Mouse (Mus musculus): ENCODE data around the gene Efcc1. TPM values are rescaled to one million over a fixed set of nuclear protein-coding genes. Genes with fewer than 3 reads are reported as not detected.

The Efcc1 gene
- polyA plus RNA-seq, 1 experiment from 2014 or later: 8.0 TPM

DNA sequence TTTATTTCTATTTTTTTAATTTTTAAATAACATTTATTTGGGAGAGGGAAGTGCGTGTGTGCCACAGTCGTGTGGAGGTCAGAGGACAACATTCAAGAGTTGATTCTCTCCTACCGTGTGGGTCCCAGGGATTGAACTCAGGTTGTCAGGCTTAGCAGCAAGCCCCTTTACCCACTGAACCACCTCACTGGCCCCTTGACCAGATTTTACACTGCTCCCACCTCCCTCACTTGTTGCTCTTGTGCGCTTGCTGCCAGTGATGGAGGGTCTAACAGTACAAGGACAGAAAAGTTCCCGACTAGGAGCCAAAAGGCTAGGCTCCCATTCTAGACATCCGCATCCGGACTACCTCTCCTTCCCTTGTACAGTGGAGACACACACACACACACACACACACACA, 74.8 kb downstream of the Efcc1 start:
- no peak for DNase-seq (ENCODE audit: low spot score)
- Histone ChIP-seq H3K4me2 (replicated peaks) (no peak overlapping the region), H3K27me3 (ENCODE audit: control insufficient read depth, insufficient read depth, low read length) (no peaks in the 10 kb centered on the region), H3K36me3 (replicated peaks; ENCODE audit: control insufficient read depth, insufficient read depth) (0 out of 2 replicates have a peak, but pooled peaks cover 4% of the 10 kb centered on the region), H3K4me3 (replicated peaks; ENCODE audit: low read length) (no peak overlapping the region), H3K27ac (no peak overlapping the region), H3K4me1 (replicated peaks; ENCODE audit: control insufficient read depth, insufficient read depth, low read length) (peaks cover 3% of the 10 kb centered on the region; the same call in 1 of the 2 replicates), H3K9ac (no peak overlapping the region), H3K9me3 (ENCODE audit: control insufficient read depth, low read length) (no peaks in the 10 kb centered on the region)
- WGBS: 95% methylated on average over 7 of the region's 7 CpGs
- no peak for ATAC-seq (ENCODE audit: low FRiP score)

Other genes starting within 250 kb of the Efcc1 start
- gene Arhgap25, start 197.6 kb upstream of the Efcc1 start, polyA plus RNA-seq (2014; fragmentation: Nextera tagmentation; extraction: Ambion mirVana): 2.8 and 3.2 TPM in 2 replicates
- gene Prokr1, start 140.1 kb upstream of the Efcc1 start, polyA plus RNA-seq (2014; fragmentation: Nextera tagmentation; extraction: Ambion mirVana): 1.7 and 2.7 TPM in 2 replicates
- gene Aplf, start 58.7 kb upstream of the Efcc1 start, polyA plus RNA-seq (2014; fragmentation: Nextera tagmentation; extraction: Ambion mirVana): 9.9 TPM in 2 replicates
- gene Gp9, start 47.2 kb downstream of the Efcc1 start, polyA plus RNA-seq (2014; fragmentation: Nextera tagmentation; extraction: Ambion mirVana): 0.56 and 0.83 TPM in 2 replicates
- 7.8 and 15.6 TPM in 2 replicates for gene Rab43, start 81.3 kb downstream of the Efcc1 start, polyA plus RNA-seq (2014; fragmentation: Nextera tagmentation; extraction: Ambion mirVana)
- 1.1 and 5.8 TPM in 2 replicates for gene Gm45140, start 104.9 kb downstream of the Efcc1 start, polyA plus RNA-seq (2014; fragmentation: Nextera tagmentation; extraction: Ambion mirVana)
- gene Isy1, start 107.9 kb downstream of the Efcc1 start, polyA plus RNA-seq (2014; fragmentation: Nextera tagmentation; extraction: Ambion mirVana): 21.1 and 21.7 TPM in 2 replicates
- gene Cnbp, start 120.2 kb downstream of the Efcc1 start, polyA plus RNA-seq (2014; fragmentation: Nextera tagmentation; extraction: Ambion mirVana): 541 and 555 TPM in 2 replicates
- gene Copg1, start 156.9 kb downstream of the Efcc1 start, polyA plus RNA-seq (2014; fragmentation: Nextera tagmentation; extraction: Ambion mirVana): 203 and 213 TPM in 2 replicates
- 36.6 and 38.5 TPM in 2 replicates for gene Hmces, start 183.1 kb downstream of the Efcc1 start, polyA plus RNA-seq (2014; fragmentation: Nextera tagmentation; extraction: Ambion mirVana)

All from hindbrain, embryonic 14.5 days (tissue).